Mouse (Mus musculus): Measurements from ENCODE around the gene Agtr1b. TPM values are rescaled to one million over a fixed set of nuclear protein-coding genes. Genes with fewer than 3 reads are reported as not detected.

Agtr1b gene
- polyA plus RNA-seq, 1 experiment from 2014 or later = 0.41 TPM

DNA sequence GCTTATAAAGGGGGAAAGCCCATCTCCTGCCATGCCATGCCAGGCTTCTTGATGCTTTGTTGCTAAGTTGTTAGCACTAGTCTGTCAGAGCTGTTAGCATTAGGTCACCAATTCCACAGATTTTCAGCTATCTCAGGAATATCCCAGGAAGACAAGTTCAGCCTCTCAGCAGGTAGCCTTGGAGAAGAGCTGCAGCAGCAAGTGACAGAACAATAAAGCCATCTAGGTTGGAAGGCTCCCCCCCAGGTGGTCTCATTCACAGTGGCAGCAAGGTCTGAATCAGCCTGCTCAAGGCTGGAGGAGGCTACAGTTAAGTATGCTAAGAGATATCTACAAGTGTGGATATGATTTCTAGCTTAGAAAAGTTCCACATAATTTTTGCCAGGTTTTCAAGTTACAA, 75.6 kb downstream of the Agtr1b start:
- no peak for ATAC-seq (ENCODE audit: low FRiP score)
- no peaks in the 10 kb centered on the region for H3K9me3 ChIP-seq (replicated peaks)
- H3K4me3 ChIP-seq (replicated peaks) = no peak overlapping the region
- no peak overlapping the region for H3K9ac ChIP-seq (replicated peaks)
- no peaks in the 10 kb centered on the region for H3K36me3 ChIP-seq
- H3K4me1 ChIP-seq = no peaks in the 10 kb centered on the region
- H3K27ac ChIP-seq (replicated peaks) = no peak overlapping the region
- H3K4me2 ChIP-seq = no peak overlapping the region
- no peaks in the 10 kb centered on the region for H3K27me3 ChIP-seq (replicated peaks)

DNA sequence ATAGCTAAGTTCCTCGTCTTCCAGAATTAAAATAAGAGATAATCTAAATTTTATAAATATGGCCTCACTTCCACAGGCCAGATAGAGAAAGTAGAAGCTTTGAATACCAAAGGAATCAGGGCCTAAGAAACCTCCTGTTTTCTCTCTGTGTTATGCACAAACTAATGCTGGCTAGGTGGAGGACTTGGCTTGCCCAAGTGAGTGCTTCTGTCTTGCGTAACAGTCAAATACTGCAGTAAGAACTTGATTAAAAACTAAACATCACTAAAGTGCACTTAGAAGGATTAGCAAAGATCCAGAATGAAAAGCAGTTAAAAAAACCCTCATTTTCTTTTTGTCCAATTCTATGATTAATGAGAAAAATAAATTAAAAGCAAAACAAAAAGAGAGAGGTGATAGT, 78.2 kb downstream of the Agtr1b start:
- Histone ChIP-seq H3K9ac (replicated peaks) (no peak overlapping the region), H3K36me3 (no peaks in the 10 kb centered on the region), H3K4me1 (no peaks in the 10 kb centered on the region), H3K27me3 (replicated peaks) (no peaks in the 10 kb centered on the region), H3K4me3 (replicated peaks) (no peak overlapping the region), H3K9me3 (replicated peaks) (no peaks in the 10 kb centered on the region), H3K4me2 (no peak overlapping the region), H3K27ac (replicated peaks) (no peak overlapping the region)
- ATAC-seq (ENCODE audit: low FRiP score) = no peak
- WGBS = 91% methylated on average over 2 of the region's 2 CpGs

DNA sequence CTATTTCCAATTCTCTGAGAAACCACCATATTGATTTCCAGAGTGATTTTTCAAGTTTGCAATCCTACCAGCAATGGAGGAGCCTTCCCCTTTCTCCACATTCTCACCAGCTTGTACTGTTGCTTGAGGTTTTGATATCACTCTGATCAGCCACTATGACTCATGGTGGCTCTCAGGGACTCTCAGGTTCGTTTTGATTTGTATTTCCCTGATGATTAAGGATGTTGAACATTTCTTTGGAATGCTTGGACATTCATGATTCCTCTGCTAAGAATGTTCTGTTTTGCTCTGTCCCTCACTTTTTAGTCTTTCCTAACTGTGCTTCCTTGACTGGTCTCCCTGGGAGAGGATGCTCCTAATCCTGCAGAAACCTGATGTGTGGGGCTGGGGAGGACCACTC, 85.2 kb downstream of the Agtr1b start:
- no peaks in the 10 kb centered on the region for H3K36me3 ChIP-seq
- no peak for ATAC-seq (ENCODE audit: low FRiP score)
- H3K4me3 ChIP-seq (replicated peaks) = no peak overlapping the region
- H3K27me3 ChIP-seq (replicated peaks) = no peaks in the 10 kb centered on the region
- H3K27ac ChIP-seq (replicated peaks) = no peak overlapping the region
- no peaks in the 10 kb centered on the region for H3K4me1 ChIP-seq
- H3K9ac ChIP-seq (replicated peaks) = no peak overlapping the region
- H3K9me3 ChIP-seq (replicated peaks) = no peaks in the 10 kb centered on the region
- H3K4me2 ChIP-seq = no peak overlapping the region
- 68% methylated on average over 1 of the region's 1 CpGs for WGBS

DNA sequence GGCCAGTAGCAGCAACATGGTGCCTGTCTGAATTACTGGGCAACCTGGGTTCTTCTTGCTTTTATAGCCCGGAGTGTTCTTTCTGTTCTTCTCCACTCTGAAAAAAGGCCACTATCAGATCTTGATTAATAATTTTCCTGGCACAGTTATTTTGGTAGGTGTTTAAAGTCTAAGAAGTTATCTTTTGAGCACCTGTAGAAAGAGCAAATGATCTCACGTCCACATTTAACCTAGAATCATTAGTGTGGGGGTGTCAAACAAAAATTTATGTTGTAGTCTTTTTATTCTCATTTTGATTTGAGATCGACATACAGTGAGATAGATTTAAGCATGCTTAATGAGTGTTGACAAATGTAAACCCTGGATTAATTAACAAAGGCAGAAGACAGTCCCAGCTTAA, 91.3 kb downstream of the Agtr1b start, which contains the start of gene Cpb1:
TSS of gene Cpb1 (minus strand) at position 101 of the 400 bp plus-strand sequence.
- no peak within 1 kb of the TSS for H3K9ac ChIP-seq (replicated peaks)
- no peaks in the 10 kb centered on the region for H3K36me3 ChIP-seq
- no peak within 1 kb of the TSS for H3K4me3 ChIP-seq (replicated peaks)
- no peak within 1 kb of the TSS for H3K27ac ChIP-seq (replicated peaks)
- H3K27me3 ChIP-seq (replicated peaks) = no peaks in the 10 kb centered on the region
- H3K4me2 ChIP-seq = no peak within 1 kb of the TSS
- H3K9me3 ChIP-seq (replicated peaks) = no peaks in the 10 kb centered on the region
- WGBS = 89% methylated on average over 3 of the region's 3 CpGs
- ATAC-seq (ENCODE audit: low FRiP score) = no peak
- H3K4me1 ChIP-seq = no peaks in the 10 kb centered on the region

Other genes with a start within 250 kb of the Agtr1b start
- 80.6 and 84.9 TPM in 2 replicates for gene Gyg, start 211.9 kb downstream of the Agtr1b start, polyA plus RNA-seq (2015; fragmentation: Nextera tagmentation; extraction: Ambion mirVana)
- gene Cpa3, start 125.0 kb downstream of the Agtr1b start, polyA plus RNA-seq (2015; fragmentation: Nextera tagmentation; extraction: Ambion mirVana) = 2.7 and 12.2 TPM in 2 replicates
- 0.49 and 0.84 TPM in 2 replicates for gene Cpb1, start 91.4 kb downstream of the Agtr1b start, polyA plus RNA-seq (2015; fragmentation: Nextera tagmentation; extraction: Ambion mirVana)

Data from neural tube, embryonic 15.5 days (tissue).